Mouse (Mus musculus) C2C12 (cell line): ENCODE results near the gene Mapk13. TPM values are rescaled to one million over a fixed set of nuclear protein-coding genes. Genes with fewer than 3 reads are reported as not detected.

ENCODE experiments used
- H3K27me3 ChIP-seq: one replicate; pipeline ENCODE4 v1.6.1; 2011; ENCODE audit not compliant: control insufficient read depth, insufficient read depth, insufficient read length
- H3K36me3 ChIP-seq: one replicate; pipeline ENCODE4 v1.6.1; 2011; ENCODE audit not compliant: control insufficient read depth, insufficient read depth
- H3K4me3 ChIP-seq: one replicate; pipeline ENCODE4 v1.5.1; 2011; ENCODE audit warnings: mild to moderate bottlenecking, control low read depth; ENCODE audit not compliant: poor library complexity, insufficient read depth, severe bottlenecking
- H3K79me2 ChIP-seq: one replicate; pipeline ENCODE4 v1.6.1; 2011; ENCODE audit not compliant: control insufficient read depth, insufficient read depth
- H3K79me3 ChIP-seq: one replicate; pipeline ENCODE4 v1.6.1; 2011; ENCODE audit warnings: low read depth, control low read depth
- H3ac ChIP-seq: one replicate; pipeline ENCODE3; 2011; ENCODE audit warnings: low read depth; ENCODE audit not compliant: control insufficient read depth, insufficient read length
- CEBPB ChIP-seq: IDR thresholded peaks from one replicate; pipeline ENCODE4 v1.6.1; 2011; ENCODE audit warnings: low read depth, mild to moderate bottlenecking, control low read depth, moderate library complexity
- CTCF ChIP-seq: IDR thresholded peaks from one replicate; pipeline ENCODE4 v1.5.1; 2011; ENCODE audit not compliant: control insufficient read depth, insufficient read depth, insufficient read length
- FOSL1 ChIP-seq: IDR thresholded peaks from one replicate; pipeline ENCODE4 v1.8.0; 2011; ENCODE audit warnings: mild to moderate bottlenecking, low read length; ENCODE audit not compliant: poor library complexity, insufficient read depth, severe bottlenecking
- MAX ChIP-seq: IDR thresholded peaks from one replicate; pipeline ENCODE4 v1.6.1; 2011; ENCODE audit warnings: mild to moderate bottlenecking, control low read depth
- MYOD1 ChIP-seq: IDR thresholded peaks from one replicate; pipeline ENCODE4 v1.6.1; 2011; ENCODE audit warnings: low read depth; ENCODE audit not compliant: control insufficient read depth, insufficient read length
- MYOG ChIP-seq: IDR thresholded peaks from one replicate; pipeline ENCODE4 v1.6.1; 2011; ENCODE audit not compliant: control insufficient read depth, insufficient read length; ENCODE audit errors: extremely low read depth
- USF1 ChIP-seq: IDR thresholded peaks from one replicate; pipeline ENCODE4 v1.6.1; 2011; ENCODE audit warnings: low read depth, mild to moderate bottlenecking, control low read depth, moderate library complexity
- polyA plus RNA-seq: library from polyadenylated mRNA; unstranded; fragments of >200 nt; fragmentation: generic; extraction: Trizol; gene quantifications from one replicate; pipeline ENCODE4 v1.2.1, GENCODE M21; 2012; ENCODE audit warnings: missing spikeins

Gene Mapk13
- polyA plus RNA-seq, 1 experiment = not detected

DNA sequence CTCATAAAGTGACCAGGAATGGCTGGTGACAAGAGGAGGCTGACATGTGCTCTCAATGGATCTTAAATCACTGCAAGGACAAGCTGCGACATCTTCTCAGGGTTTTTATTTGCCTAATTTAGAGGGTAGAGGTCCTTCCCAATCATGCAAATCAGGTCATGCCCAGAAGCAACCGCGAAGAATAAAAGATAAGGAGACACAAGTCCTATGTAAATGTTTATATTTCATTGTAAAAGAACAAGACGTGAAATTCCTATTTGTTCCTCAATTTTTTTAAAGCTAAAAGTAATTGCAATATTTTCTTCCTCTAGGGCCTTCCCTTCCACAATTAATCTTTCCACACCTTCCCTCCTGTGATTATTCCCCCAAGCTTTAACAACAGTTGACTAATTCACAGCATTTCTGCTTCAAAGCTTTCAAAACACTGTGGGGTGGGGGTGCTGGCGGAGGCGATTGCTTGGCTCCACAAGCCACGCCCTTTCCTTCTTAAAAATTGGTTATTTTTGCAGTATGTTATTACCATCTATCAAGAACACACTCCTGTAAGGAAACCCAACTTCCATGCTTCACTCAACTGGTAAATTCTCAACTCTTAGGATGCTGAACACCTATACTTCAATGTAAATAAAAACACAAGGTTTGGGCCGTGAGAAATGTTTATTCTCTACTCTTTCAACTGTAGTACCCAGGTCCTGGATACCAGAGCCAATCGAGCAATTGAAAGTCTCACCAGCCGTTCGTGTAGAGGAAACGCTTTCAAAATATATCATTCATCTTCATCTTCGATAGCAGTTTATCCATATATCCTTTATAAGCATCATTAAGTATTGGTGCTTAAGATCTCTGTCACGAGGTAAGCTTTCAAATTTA lies 30.4 kb downstream of the Mapk13 start:
- Histone ChIP-seq H3K4me3 (no peak overlapping the region), H3K79me2 (peaks cover 20% of the 10 kb centered on the region), H3K79me3 (peaks cover 15% of the 10 kb centered on the region), H3ac (no peak overlapping the region), H3K36me3 (no peaks in the 10 kb centered on the region), H3K27me3 (no peaks in the 10 kb centered on the region)
- TF ChIP-seq USF1 (no peak), MAX (no peak), CEBPB (no peak), MYOD1 (no peak), MYOG (no peak), CTCF (no peak), FOSL1 (no peak)

DNA sequence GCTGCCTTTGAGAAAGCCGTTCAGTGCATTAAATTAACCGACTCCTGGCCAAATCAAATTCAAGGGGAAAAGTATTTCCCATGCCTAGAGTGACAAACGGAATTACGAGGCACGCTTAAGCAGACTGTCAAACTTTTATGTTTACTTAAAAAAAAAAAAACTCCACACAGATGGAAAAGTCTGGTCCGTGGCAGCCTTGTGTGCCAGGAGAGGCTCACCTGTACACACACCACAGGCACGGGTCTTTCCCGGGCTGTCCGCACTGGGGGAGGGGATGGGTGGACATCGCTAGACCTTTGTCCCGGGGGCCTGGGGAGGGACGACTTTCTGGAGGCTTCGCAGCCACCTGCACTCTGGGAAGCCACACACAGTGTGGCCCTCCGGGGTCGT lies 31.2 kb downstream of the Mapk13 start:
- no peaks in the 10 kb centered on the region for H3K36me3 ChIP-seq
- peak overlapping the region; percentile 66 for H3ac ChIP-seq
- peak overlapping the region; percentile 68 for H3K4me3 ChIP-seq
- peaks cover 27% of the 10 kb centered on the region for H3K79me2 ChIP-seq
- H3K79me3 ChIP-seq = peaks cover 15% of the 10 kb centered on the region
- H3K27me3 ChIP-seq = no peaks in the 10 kb centered on the region
- TF ChIP-seq MYOD1 = no peak
- no peak for TF ChIP-seq MYOG
- TF ChIP-seq CEBPB = no peak
- no peak for TF ChIP-seq MAX
- TF ChIP-seq FOSL1 = no peak
- no peak for TF ChIP-seq USF1
- TF ChIP-seq CTCF = no peak

DNA sequence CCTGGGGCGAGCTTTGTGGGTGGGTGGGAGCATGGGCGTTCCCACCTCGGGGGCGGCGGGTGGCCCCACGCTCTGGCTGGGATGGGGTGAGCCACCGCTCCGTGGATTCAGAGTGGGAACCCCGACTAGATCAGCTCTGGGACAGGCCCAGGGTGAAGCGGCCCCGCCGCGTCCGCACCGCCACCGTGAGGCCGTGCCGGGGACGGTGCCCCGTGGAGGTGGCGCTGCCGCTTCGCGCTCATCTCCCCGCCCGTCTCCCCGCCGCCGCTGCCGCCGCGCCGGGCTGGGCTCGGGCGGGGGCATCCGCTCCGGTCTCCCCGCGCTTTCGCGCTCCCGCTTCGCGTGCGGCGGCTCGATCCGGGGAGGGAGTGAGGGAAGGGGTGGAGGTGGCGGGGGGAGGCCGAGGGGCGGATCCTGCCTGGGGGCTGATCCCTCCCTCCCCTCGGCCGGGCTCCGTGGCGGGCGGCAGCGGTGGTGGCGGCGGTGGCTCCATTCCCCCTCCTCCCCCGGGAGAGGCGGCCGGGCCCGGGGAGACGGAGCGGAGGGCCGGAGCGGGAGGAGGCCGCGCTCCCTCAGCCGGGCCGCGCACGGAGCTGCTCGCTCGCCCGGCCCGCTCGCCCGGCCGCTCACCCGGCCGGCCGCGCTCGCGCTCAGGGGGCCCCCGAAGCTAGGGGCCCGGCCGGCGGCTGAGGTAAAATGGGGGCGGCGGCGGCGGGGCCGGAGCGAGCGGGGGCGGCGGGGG lies 31.7 kb downstream of the Mapk13 start, which contains the start of gene Brpf3:
Gene Brpf3 (plus strand): TSS at position 420 of the 742 bp plus-strand sequence.
- Histone ChIP-seq H3K79me3 (peaks cover 15% of the 10 kb centered on the region), H3K79me2 (peaks cover 32% of the 10 kb centered on the region), H3K36me3 (no peaks in the 10 kb centered on the region), H3K4me3 (peak within 1 kb of the TSS; percentile 68), H3ac (peak within 1 kb of the TSS; percentile 80), H3K27me3 (no peaks in the 10 kb centered on the region)
- no peak for TF ChIP-seq MAX
- peak; percentile 94 for TF ChIP-seq CTCF

DNA sequence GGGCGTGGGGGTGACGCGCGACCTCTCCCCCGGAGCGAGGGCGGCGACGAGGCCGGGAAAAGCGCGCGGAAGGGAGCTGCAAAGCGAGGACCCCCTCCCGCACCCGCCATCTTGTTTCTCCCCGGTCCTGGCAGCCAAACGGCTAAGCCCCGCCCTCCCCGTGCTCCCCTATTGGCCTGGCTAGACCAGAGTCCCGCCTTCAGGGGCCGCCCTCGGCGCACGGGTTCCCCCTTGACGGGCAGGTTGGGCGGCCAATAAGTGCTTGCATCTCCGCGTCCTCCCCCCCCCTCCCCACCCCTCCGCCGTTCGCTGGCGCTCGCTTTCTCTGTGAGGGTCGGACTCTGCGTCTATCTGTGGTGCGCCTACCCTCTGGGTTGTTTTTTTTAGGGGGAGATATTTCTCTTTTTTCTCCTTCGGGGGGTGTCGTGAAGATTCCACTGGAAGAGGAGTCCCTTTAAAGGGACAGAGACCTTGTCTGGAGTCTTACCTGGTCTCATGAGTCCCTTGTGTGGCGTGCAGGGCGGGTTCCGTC lies 32.4 kb downstream of the Mapk13 start:
- Histone ChIP-seq H3ac (peak overlapping the region; percentile 80), H3K27me3 (no peaks in the 10 kb centered on the region), H3K79me3 (peaks cover 15% of the 10 kb centered on the region), H3K79me2 (peaks cover 39% of the 10 kb centered on the region), H3K36me3 (peaks cover 7% of the 10 kb centered on the region), H3K4me3 (peak overlapping the region; percentile 68)
- TF ChIP-seq CEBPB = no peak
- TF ChIP-seq MYOD1 = no peak
- no peak for TF ChIP-seq USF1
- no peak for TF ChIP-seq MAX
- TF ChIP-seq FOSL1 = no peak
- no peak for TF ChIP-seq MYOG
- no peak for TF ChIP-seq CTCF

DNA sequence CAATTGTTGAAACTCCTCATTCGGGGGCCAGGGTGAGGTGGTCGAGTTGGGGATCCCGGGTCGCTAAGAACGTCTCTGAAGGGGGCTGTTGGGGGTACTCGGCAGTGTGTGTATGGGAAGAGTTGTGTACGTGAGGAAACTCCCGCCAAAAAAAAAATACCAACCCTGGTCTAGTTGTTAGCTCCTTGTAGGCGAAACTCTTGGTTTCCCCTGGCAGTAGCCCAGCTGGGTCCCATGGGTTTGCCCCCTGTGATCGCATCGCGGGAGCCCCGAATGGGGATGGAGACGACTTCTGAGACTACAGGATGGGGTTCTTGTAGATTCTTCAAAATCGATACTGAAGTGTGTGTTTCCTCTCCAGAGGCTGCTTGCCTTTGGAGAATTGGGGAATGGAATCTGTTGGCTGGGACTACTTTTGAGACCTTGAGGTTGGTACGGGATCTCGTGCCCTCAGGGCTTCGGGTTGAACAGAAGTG lies 32.9 kb downstream of the Mapk13 start:
- peak overlapping the region; percentile 68 for H3K4me3 ChIP-seq
- H3K79me3 ChIP-seq = peaks cover 15% of the 10 kb centered on the region
- H3K79me2 ChIP-seq = peaks cover 39% of the 10 kb centered on the region
- H3ac ChIP-seq = peak overlapping the region; percentile 74
- TF ChIP-seq CTCF (no peak), MYOG (no peak), FOSL1 (no peak), MYOD1 (no peak), CEBPB (no peak), USF1 (no peak), MAX (no peak)
- peaks cover 12% of the 10 kb centered on the region for H3K36me3 ChIP-seq
- H3K27me3 ChIP-seq = no peaks in the 10 kb centered on the region
